Mouse (Mus musculus) cerebellum, adult 8-10 months (tissue): ENCODE data around the gene Grid2ip.

Experiments
- DNase-seq: peaks from one replicate; pipeline ENCODE4 v3.0.0; 2022

The Grid2ip gene

GRCm38 (mm10) chr5:143421484-143421883, 64.3 kb downstream of the Grid2ip start:
- DNase-seq: no peak

- DNase-seq: no peak
Measured at GRCm38 (mm10) chr5:143422990-143423389, 65.9 kb downstream of the Grid2ip start.

- DNase-seq: peak; percentile 56
Measured at GRCm38 (mm10) chr5:143423899-143424519, 66.9 kb downstream of the Grid2ip start.

GRCm38 (mm10) chr5:143434421-143434820, 77.3 kb downstream of the Grid2ip start:
- DNase-seq: peak; percentile 30

- no peak for DNase-seq
Measured at GRCm38 (mm10) chr5:143441298-143441697, 84.2 kb downstream of the Grid2ip start.

- DNase-seq: no peak
Measured at GRCm38 (mm10) chr5:143441753-143442152, 84.6 kb downstream of the Grid2ip start.
